Mouse (Mus musculus) intestine, embryonic 14.5 days (tissue): ENCODE results near the gene Hmgb1. TPM values are rescaled to one million over a fixed set of nuclear protein-coding genes. Genes with fewer than 3 reads are reported as not detected.

ENCODE experiments used
- ATAC-seq: fragments of 200-750 bp; cut with Nextera tagmentation; replicated peaks from 2 replicates; pipeline ENCODE4 v1.8.0; 2017; ENCODE audit warnings: low read depth, moderate number of reproducible peaks, moderate TSS enrichment, moderate library complexity; ENCODE audit not compliant: low FRiP score, low TSS enrichment
- DNase-seq: peaks from one replicate; pipeline ENCODE4 v3.0.0-alpha.2; 2018; ENCODE audit warnings: low spot score
- H3K27ac ChIP-seq: fragments of 300-500 bp; sonication (generic); 2 replicates; pipeline ENCODE4 v1.5.1; 2014; ENCODE audit warnings: low read depth, mild to moderate bottlenecking, control low read depth
- H3K27me3 ChIP-seq: fragments of 300-500 bp; sonication (generic); replicated peaks from 2 replicates; pipeline ENCODE4 v1.6.1; 2014; ENCODE audit warnings: low read length, control low read depth; ENCODE audit not compliant: control insufficient read depth, insufficient read depth
- H3K36me3 ChIP-seq: fragments of 300-500 bp; sonication (generic); 2 replicates; pipeline ENCODE4 v1.6.1; 2014; ENCODE audit warnings: low read length, control low read depth; ENCODE audit not compliant: control insufficient read depth, insufficient read depth
- H3K4me1 ChIP-seq: fragments of 300-500 bp; sonication (generic); replicated peaks from 2 replicates; pipeline ENCODE4 v1.6.1; 2014; ENCODE audit warnings: low read length, control low read depth, mixed read lengths; ENCODE audit not compliant: control insufficient read depth, insufficient read depth
- H3K4me2 ChIP-seq: fragments of 300-500 bp; sonication (generic); 2 replicates; pipeline ENCODE4 v1.6.1; 2014; ENCODE audit warnings: low read length
- H3K4me3 ChIP-seq: fragments of 300-500 bp; sonication (generic); 2 replicates; pipeline ENCODE4 v1.5.1; 2014; ENCODE audit warnings: low read depth, low read length, control low read depth, mixed read lengths
- H3K9ac ChIP-seq: fragments of 300-500 bp; sonication (generic); 2 replicates; pipeline ENCODE4 v1.6.1; 2014; ENCODE audit warnings: mild to moderate bottlenecking, low read length
- H3K9me3 ChIP-seq: fragments of 300-500 bp; sonication (generic); 2 replicates; pipeline ENCODE4 v1.6.1; 2016; ENCODE audit warnings: low read length, control low read depth; ENCODE audit not compliant: control insufficient read depth
- WGBS: fragments of 180-500 bp; shearing (Covaris S2); extraction: QIAGEN DNeasy Blood & Tissue Kit; methylation state at CpG from one replicate; pipeline ENCODE4 v1.1.7; 2014; 5-methylcytosine and 5-hydroxymethylcytosine counted together
- polyA plus RNA-seq: library from polyadenylated mRNA; unstranded; fragments of >200 nt; fragmentation: Nextera tagmentation; extraction: Ambion mirVana; gene quantifications from 2 replicates; pipeline ENCODE4 v1.2.1, GENCODE M21; 2014

Hmgb1 gene
- polyA plus RNA-seq, 1 experiment from 2014 or later: 1,358 TPM

DNA sequence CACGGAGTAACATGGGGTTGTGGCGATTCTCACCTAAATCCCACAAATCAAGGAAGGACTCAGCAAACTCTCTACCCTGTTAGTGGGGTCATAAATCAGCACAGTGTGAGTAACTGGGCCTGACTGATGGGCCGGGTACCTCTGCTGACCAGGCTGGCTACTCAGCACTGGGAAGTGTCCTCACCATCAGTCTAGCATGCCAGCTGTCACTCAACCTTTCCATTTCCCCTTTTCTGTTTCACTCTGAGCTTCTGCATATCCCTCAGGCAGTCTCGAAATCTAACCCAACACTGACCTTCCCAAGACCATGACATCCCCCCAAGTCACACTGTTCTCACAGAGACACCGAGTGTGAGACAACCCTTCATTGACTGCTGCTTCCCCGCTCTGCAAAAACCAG is 95.4 kb downstream of the Hmgb1 start:
- no peak for ATAC-seq
- H3K4me3 ChIP-seq: no peak overlapping the region
- no peak overlapping the region for H3K9ac ChIP-seq
- H3K27me3 ChIP-seq: no peaks in the 10 kb centered on the region
- 83% methylated on average over 6 of the region's 6 CpGs for WGBS
- H3K4me1 ChIP-seq: no peaks in the 10 kb centered on the region
- H3K36me3 ChIP-seq: no peaks in the 10 kb centered on the region
- H3K4me2 ChIP-seq: no peak overlapping the region
- no peaks in the 10 kb centered on the region for H3K9me3 ChIP-seq
- DNase-seq: no peak
- H3K27ac ChIP-seq: no peak overlapping the region

GRCm38 (mm10) chr5:149088149-149088548 is 96.1 kb downstream of the Hmgb1 start:
- H3K4me3 ChIP-seq: no peak overlapping the region
- H3K4me2 ChIP-seq: no peak overlapping the region
- no peak overlapping the region for H3K9ac ChIP-seq
- H3K36me3 ChIP-seq: no peaks in the 10 kb centered on the region
- no peak overlapping the region for H3K27ac ChIP-seq
- DNase-seq: no peak
- no peaks in the 10 kb centered on the region for H3K4me1 ChIP-seq
- no peaks in the 10 kb centered on the region for H3K9me3 ChIP-seq
- H3K27me3 ChIP-seq: no peaks in the 10 kb centered on the region
- ATAC-seq: no peak
- 75% methylated on average over 3 of the region's 3 CpGs for WGBS

DNA sequence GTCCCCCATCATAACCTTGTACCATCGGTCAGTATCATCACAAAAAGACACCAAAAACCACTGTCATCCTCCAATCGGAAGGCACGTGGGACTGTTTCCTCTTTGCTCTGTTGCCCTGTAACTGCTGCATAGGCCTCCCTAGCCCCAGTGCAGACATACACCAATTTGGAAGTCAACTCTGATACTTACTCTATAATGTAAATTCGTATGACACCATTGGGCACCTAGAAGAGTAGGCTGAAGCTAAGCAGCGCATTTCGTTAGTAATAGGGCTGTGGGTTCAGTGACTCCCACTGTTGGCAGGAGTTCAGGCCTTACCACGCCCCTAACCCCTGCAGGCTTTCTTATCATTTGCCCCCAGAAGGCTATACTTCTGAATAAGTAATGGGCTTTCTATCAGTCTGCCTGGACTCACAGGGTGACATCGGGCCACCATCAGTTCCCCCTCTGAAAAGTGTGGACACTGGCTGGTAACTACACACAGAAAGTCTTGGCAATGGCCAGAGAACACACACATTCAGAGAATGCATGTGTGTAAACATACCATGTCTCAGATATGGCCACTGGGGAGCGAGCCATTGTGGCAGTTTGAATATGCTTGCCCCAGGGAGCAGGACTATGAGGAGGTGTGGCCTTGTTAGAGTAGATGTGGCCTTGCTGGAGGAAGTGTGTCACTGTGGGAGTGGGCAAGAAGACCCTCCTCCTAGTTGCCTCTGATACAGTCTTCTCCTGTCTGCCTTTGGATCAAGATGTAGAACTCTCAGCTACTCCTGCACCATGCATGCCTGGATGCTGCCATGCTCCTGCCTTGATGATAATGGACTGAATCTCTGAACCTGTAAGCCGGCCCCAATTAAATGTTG is 97.7 kb downstream of the Hmgb1 start:
- no peak overlapping the region for H3K27ac ChIP-seq
- H3K36me3 ChIP-seq: no peaks in the 10 kb centered on the region
- ATAC-seq (no peak), DNase-seq (no peak)
- H3K4me2 ChIP-seq: no peak overlapping the region
- H3K27me3 ChIP-seq: no peaks in the 10 kb centered on the region
- no peak overlapping the region for H3K9ac ChIP-seq
- no peaks in the 10 kb centered on the region for H3K9me3 ChIP-seq
- no peaks in the 10 kb centered on the region for H3K4me1 ChIP-seq
- no peak overlapping the region for H3K4me3 ChIP-seq
- WGBS: 94% methylated on average over 10 of the region's 10 CpGs

DNA sequence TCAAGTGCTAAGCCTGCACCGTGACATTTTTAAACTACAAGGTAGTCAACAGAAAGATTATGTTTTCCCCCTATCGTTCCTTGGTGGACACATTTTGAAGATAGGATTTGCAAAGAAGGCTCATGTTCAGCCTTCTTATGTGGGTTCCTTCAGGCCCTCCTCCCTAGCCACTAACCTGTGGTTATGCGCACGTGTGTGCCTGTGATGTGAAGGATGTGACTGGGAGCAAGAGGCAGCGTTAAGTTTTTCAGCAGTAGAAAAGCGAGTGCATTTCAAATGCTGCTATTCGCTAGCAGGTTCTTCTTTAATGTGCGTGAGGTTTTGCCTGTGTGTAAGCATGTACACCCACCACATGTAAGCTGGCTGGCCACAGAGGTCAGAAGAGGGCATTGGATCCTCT is 103.8 kb downstream of the Hmgb1 start:
- H3K9ac ChIP-seq: no peak overlapping the region
- no peak overlapping the region for H3K4me2 ChIP-seq
- no peaks in the 10 kb centered on the region for H3K9me3 ChIP-seq
- 95% methylated on average over 8 of the region's 8 CpGs for WGBS
- no peaks in the 10 kb centered on the region; the same call in 1 of the 2 replicates for H3K4me1 ChIP-seq
- no peaks in the 10 kb centered on the region for H3K27me3 ChIP-seq
- no peaks in the 10 kb centered on the region for H3K36me3 ChIP-seq
- DNase-seq (no peak), ATAC-seq (no peak)
- no peak overlapping the region for H3K4me3 ChIP-seq
- H3K27ac ChIP-seq: no peak overlapping the region

DNA sequence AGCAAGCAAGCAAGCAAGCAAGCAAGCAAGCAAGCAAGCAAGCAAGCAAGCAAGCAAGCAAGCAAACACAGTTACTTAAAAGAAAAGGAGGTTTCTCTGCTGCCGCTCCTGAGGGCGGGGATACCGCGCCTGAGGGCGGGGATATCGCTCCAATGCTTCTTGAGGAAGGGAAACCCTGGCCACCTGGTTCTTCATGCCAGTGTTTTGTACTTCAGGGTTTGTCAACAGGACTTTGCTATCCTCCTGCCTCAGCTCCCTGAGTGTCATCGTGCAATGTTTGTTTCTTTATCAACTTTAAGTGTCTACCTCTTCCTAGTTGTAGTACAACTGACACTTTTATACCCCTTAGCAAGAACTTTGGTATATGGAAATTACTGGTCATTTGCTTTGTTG is 104.5 kb downstream of the Hmgb1 start:
- 39% methylated on average over 7 of the region's 7 CpGs for WGBS
- ATAC-seq (no peak), DNase-seq (no peak)
- no peaks in the 10 kb centered on the region for H3K36me3 ChIP-seq
- no peaks in the 10 kb centered on the region for H3K27me3 ChIP-seq
- no peak overlapping the region for H3K9ac ChIP-seq
- H3K9me3 ChIP-seq: no peaks in the 10 kb centered on the region
- no peak overlapping the region for H3K27ac ChIP-seq
- no peak overlapping the region for H3K4me2 ChIP-seq
- H3K4me1 ChIP-seq: no peaks in the 10 kb centered on the region; the same call in 1 of the 2 replicates
- no peak overlapping the region for H3K4me3 ChIP-seq

DNA sequence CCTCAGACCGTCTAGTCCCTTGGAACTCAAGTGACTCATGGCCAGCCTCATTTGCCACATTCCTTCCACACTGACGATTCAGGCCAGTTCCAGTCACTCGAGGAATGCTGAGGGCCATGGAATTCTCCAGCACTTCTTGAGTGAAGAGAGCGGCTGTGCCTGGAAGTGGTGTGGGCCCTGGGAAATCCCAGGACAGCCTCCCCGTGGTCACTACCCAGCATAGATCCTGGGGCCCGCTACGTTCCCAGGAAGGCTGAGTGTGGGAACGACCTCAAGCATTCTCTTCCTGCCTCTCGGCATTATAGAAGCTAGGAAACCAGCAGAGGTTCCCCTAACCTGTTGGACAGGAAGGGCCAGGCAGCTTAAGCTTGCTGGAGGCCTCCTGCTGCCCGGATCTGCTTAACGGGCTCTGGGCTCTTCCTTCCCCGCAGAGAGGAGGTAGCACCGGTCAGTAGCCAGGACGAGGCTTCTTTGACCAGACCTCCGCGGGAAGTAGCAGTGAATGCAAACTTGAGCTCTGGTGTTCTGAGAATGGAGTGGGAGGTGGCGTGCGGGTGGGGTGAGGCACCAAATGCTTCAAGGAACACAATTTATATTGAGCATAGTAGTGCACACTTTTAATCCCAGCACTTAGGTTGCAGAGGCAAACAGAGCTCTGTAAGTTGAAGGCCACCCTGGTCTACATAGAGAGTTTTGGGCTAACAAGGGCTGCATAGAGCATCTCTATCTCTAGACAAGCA is 105.1 kb downstream of the Hmgb1 start:
- Histone ChIP-seq H3K9ac (no peak overlapping the region), H3K9me3 (no peaks in the 10 kb centered on the region), H3K27me3 (no peaks in the 10 kb centered on the region), H3K4me3 (no peak overlapping the region), H3K36me3 (no peaks in the 10 kb centered on the region), H3K27ac (no peak overlapping the region; the same call in 1 of the 2 replicates), H3K4me2 (peak overlapping the region; percentile 9; the same call in 1 of the 2 replicates), H3K4me1 (no peaks in the 10 kb centered on the region; the same call in 1 of the 2 replicates)
- ATAC-seq (no peak), DNase-seq (peak; percentile 70)
- WGBS: 15% methylated on average over 18 of the region's 18 CpGs

DNA sequence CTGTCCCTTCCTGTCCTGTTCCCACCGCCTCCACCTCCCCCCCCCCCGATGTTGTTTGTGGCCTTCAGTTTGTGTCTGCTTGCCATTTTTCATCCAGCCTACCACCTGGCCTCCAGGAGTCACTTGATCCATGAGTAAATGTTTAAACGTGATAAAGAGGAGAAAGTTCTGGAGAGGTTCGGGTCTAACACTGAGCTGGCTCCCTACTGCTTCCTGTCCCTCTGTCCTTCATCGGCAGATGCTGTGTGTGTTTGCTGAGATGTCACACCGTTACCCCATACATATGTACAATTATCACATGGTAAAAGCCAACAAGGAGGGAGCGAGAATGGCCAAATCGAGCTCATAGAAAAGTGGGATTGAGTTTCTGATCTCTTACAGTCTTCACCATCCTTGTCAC is 107.2 kb downstream of the Hmgb1 start:
- Histone ChIP-seq H3K9ac (no peak overlapping the region), H3K4me2 (no peak overlapping the region), H3K27me3 (no peaks in the 10 kb centered on the region), H3K36me3 (no peaks in the 10 kb centered on the region), H3K27ac (no peak overlapping the region), H3K4me3 (no peak overlapping the region), H3K4me1 (no peaks in the 10 kb centered on the region; the same call in 1 of the 2 replicates), H3K9me3 (no peaks in the 10 kb centered on the region)
- ATAC-seq: no peak
- 82% methylated on average over 8 of the region's 8 CpGs for WGBS
- DNase-seq: no peak

DNA sequence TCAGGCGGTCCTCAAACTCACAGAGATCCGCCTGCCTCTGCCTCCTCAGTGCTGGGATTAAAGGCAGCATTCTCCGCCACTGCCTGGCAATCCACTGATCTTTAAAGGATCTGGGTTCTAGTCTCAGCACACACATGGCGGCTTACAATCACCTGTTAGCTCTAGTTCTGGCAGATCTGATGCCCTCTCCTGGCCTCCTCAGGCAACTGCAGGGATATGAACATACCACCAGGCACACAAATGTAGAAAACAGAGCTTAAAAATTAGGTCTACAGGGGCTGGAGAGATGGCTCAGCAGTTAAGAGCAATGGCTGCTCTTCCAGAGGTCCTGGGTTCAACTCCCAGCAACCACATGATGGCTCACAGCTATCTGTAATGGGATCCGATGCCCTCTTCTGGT is 112.7 kb downstream of the Hmgb1 start:
- no peak overlapping the region for H3K27ac ChIP-seq
- H3K4me1 ChIP-seq: no peaks in the 10 kb centered on the region
- H3K4me3 ChIP-seq: no peak overlapping the region
- H3K9me3 ChIP-seq: no peaks in the 10 kb centered on the region
- ATAC-seq: no peak
- DNase-seq: no peak
- H3K36me3 ChIP-seq: no peaks in the 10 kb centered on the region
- no peak overlapping the region for H3K9ac ChIP-seq
- no peaks in the 10 kb centered on the region for H3K27me3 ChIP-seq
- no peak overlapping the region for H3K4me2 ChIP-seq
- 98% methylated on average over 5 of the region's 5 CpGs for WGBS
